Mouse (Mus musculus): ENCODE results near the gene Hsf5. TPM values are rescaled to one million over a fixed set of nuclear protein-coding genes. Genes with fewer than 3 reads are reported as not detected.

The Hsf5 gene
- total and polyA plus RNA-seq, 3 experiments, result 0.02 to 0.05 TPM; not detected in 1

DNA sequence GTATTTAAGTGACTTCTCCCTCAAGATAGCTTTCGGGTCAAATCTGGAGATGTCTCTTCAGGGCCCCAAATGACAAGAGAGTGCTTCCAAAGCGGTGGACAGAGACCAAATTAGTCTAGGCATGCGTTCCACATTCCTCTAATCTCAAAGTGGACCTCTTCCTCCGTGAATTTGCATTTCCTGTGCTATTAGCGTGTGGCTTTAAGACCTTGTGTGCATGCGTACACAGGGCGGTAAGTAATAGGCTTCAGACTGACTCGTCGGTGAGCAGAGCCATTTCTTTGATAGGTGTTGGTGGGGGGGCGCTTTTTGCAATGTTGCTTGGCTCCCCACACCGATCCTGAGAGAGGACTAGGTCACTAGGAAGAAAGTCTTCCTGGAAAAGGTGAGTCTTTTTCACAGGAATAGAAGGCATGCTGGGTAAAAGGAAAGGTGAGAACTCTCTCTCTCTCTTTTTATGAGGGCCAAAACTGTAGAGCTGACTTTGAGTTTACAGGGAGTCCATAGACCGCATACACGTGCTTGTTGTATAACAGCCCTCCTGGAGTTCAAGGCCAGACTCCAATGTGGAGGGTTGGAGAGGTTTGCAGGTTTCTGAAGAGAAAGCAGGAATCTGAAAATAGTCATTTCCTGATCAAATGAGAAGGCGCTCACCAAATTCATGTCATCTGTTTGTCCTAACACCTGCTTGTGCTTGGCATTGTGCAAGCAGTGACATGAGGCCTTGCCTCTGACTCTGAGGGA, 85.1 kb downstream of the Hsf5 start:
- H3K36me3 ChIP-seq (ENCODE audit: control insufficient read depth, insufficient read depth, low read length), result no peaks in the 10 kb centered on the region
- no peaks in the 10 kb centered on the region for H3K27me3 ChIP-seq (ENCODE audit: control insufficient read depth, insufficient read depth, low read length)
- no peak overlapping the region for H3K4me3 ChIP-seq
- H3K79me2 ChIP-seq (replicated peaks; ENCODE audit: control insufficient read depth, insufficient read depth, low read length), result no peaks in the 10 kb centered on the region
- H3K9ac ChIP-seq (ENCODE audit: low read depth, low read length), result no peak overlapping the region
- 64% methylated on average over 14 of the region's 14 CpGs for WGBS
- TF ChIP-seq CTCF (IDR thresholded peaks at IDR 0.05) (no peak), EP300 (IDR thresholded peaks at IDR 0.05; ENCODE audit: insufficient read depth, low read depth, low read length) (no peak), POLR2A (IDR thresholded peaks at IDR 0.05; ENCODE audit: insufficient read depth, low read depth, low read length) (no peak)
- intact Hi-C loops (cut with DNase I), result no loop called here
- no peaks in the 10 kb centered on the region for H3K4me1 ChIP-seq (ENCODE audit: control insufficient read depth, insufficient read depth, low read length)
- no peak overlapping the region for H3K27ac ChIP-seq
- no peak for DNase-seq

DNA sequence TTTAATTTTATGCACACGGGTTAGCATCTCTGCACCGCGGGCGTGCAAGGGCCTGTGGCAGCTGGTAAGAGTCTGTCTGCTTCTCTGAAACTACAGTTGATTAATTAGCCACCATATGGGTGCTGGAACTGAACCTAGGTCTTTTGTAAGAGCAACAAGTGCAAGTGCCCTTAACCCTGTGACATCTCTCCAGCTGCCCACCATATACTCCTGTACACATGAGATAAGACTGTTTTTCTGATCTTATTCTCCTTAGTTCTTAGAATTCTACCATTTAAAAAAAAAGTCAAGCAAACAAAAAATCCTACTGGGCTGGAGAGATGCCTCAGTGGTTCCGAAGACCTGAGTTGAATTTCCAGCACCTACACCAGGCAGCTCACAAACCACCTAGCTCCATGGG, 86.7 kb downstream of the Hsf5 start:
- Histone ChIP-seq H3K27me3 (ENCODE audit: control insufficient read depth, insufficient read depth, low read length) (no peaks in the 10 kb centered on the region), H3K79me2 (replicated peaks; ENCODE audit: control insufficient read depth, insufficient read depth, low read length) (no peaks in the 10 kb centered on the region), H3K4me1 (ENCODE audit: control insufficient read depth, insufficient read depth, low read length) (no peaks in the 10 kb centered on the region), H3K27ac (no peak overlapping the region), H3K4me3 (no peak overlapping the region), H3K36me3 (ENCODE audit: control insufficient read depth, insufficient read depth, low read length) (no peaks in the 10 kb centered on the region), H3K9ac (ENCODE audit: low read depth, low read length) (no peak overlapping the region)
- WGBS, result 91% methylated on average over 5 of the region's 5 CpGs
- TF ChIP-seq EP300 (IDR thresholded peaks at IDR 0.05; ENCODE audit: insufficient read depth, low read depth, low read length) (no peak), POLR2A (IDR thresholded peaks at IDR 0.05; ENCODE audit: insufficient read depth, low read depth, low read length) (no peak), CTCF (IDR thresholded peaks at IDR 0.05) (no peak)
- intact Hi-C loops (cut with DNase I), result no loop called here
- DNase-seq, result no peak

DNA sequence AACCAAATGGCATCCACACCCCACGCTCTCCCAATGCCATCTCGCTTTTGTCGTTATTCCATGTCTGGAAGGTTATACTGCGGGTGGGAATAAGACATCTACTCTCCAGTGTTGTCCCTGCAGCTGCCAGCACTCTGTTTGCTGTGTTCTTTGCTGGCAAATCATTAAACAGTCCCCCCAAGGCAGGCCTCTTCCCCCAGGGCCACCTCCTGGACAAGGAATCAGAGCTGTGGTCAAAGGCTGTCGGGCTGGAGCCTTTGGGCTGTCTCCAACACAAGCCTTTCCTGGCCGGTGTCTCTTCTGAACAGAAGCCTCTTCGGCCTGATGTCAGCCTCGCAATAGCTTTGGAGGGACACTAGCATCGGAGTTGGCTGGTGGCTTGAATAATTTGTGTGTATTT, 87.3 kb downstream of the Hsf5 start:
- intact Hi-C loops (cut with DNase I), result no loop called here
- DNase-seq, result no peak
- Histone ChIP-seq H3K9ac (ENCODE audit: low read depth, low read length) (no peak overlapping the region), H3K4me1 (ENCODE audit: control insufficient read depth, insufficient read depth, low read length) (no peaks in the 10 kb centered on the region), H3K27ac (no peak overlapping the region), H3K36me3 (ENCODE audit: control insufficient read depth, insufficient read depth, low read length) (no peaks in the 10 kb centered on the region), H3K79me2 (replicated peaks; ENCODE audit: control insufficient read depth, insufficient read depth, low read length) (no peaks in the 10 kb centered on the region), H3K27me3 (ENCODE audit: control insufficient read depth, insufficient read depth, low read length) (no peaks in the 10 kb centered on the region), H3K4me3 (no peak overlapping the region)
- 84% methylated on average over 9 of the region's 9 CpGs for WGBS
- TF ChIP-seq CTCF (IDR thresholded peaks at IDR 0.05) (no peak), POLR2A (IDR thresholded peaks at IDR 0.05; ENCODE audit: insufficient read depth, low read depth, low read length) (no peak), EP300 (IDR thresholded peaks at IDR 0.05; ENCODE audit: insufficient read depth, low read depth, low read length) (no peak)

DNA sequence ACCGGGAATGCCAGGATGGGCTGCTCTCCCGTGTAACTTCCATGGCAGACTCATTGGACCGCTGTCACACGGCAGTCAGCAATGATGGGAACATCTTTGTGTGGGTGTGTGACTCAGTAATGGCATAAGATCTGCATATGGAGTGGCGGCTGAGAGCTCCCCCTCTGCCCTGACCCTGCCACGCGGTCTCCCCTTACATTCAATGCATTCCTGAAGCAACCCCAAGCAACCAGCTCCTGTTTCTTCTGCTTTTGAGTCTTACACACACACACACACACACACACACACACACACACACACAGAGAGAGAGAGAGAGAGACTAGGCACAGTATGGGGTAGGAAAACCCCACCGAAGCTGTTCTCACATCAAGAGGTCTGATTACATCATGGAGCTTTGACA, 90.6 kb downstream of the Hsf5 start:
- DNase-seq, result no peak
- intact Hi-C loops (cut with DNase I), result no loop called here
- no peak for TF ChIP-seq POLR2A (IDR thresholded peaks at IDR 0.05; ENCODE audit: insufficient read depth, low read depth, low read length)
- no peak for TF ChIP-seq EP300 (IDR thresholded peaks at IDR 0.05; ENCODE audit: insufficient read depth, low read depth, low read length)
- no peak for TF ChIP-seq CTCF (IDR thresholded peaks at IDR 0.05)
- Histone ChIP-seq H3K36me3 (ENCODE audit: control insufficient read depth, insufficient read depth, low read length) (no peaks in the 10 kb centered on the region), H3K4me3 (no peak overlapping the region), H3K4me1 (ENCODE audit: control insufficient read depth, insufficient read depth, low read length) (no peaks in the 10 kb centered on the region), H3K27me3 (ENCODE audit: control insufficient read depth, insufficient read depth, low read length) (no peaks in the 10 kb centered on the region; the same call in 1 of the 2 replicates), H3K79me2 (replicated peaks; ENCODE audit: control insufficient read depth, insufficient read depth, low read length) (no peaks in the 10 kb centered on the region), H3K9ac (ENCODE audit: low read depth, low read length) (no peak overlapping the region), H3K27ac (no peak overlapping the region)
- WGBS, result 60% methylated on average over 8 of the region's 8 CpGs

DNA sequence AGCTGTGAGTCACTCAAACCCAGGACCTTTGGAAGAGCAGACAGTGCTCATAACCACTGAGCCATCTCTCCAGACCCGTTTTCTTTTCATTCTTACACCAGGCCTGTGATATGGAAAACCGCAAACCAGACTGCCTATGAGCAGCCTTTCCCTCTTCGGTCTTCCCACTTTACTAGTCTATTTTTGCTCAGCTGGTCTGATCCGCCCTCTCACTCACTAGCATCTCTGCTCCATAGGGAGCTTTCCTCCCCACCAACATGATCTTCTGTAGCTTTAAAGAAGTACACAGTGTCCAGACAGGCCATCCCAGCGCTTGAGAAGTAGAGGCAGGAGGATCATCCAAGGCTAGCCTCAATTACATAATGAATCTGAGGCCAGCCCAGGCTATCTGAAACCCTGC, 92.0 kb downstream of the Hsf5 start:
- Histone ChIP-seq H3K27me3 (ENCODE audit: control insufficient read depth, insufficient read depth, low read length) (no peaks in the 10 kb centered on the region; the same call in 1 of the 2 replicates), H3K36me3 (ENCODE audit: control insufficient read depth, insufficient read depth, low read length) (no peaks in the 10 kb centered on the region), H3K79me2 (replicated peaks; ENCODE audit: control insufficient read depth, insufficient read depth, low read length) (no peaks in the 10 kb centered on the region), H3K9ac (ENCODE audit: low read depth, low read length) (no peak overlapping the region), H3K27ac (no peak overlapping the region), H3K4me3 (no peak overlapping the region), H3K4me1 (ENCODE audit: control insufficient read depth, insufficient read depth, low read length) (no peaks in the 10 kb centered on the region)
- TF ChIP-seq EP300 (IDR thresholded peaks at IDR 0.05; ENCODE audit: insufficient read depth, low read depth, low read length), result no peak
- TF ChIP-seq POLR2A (IDR thresholded peaks at IDR 0.05; ENCODE audit: insufficient read depth, low read depth, low read length), result no peak
- TF ChIP-seq CTCF (IDR thresholded peaks at IDR 0.05), result no peak
- no peak for DNase-seq
- WGBS, result 75% methylated on average over 5 of the region's 5 CpGs
- intact Hi-C loops (cut with DNase I), result no loop called here

Other genes starting within 250 kb of the Hsf5 start
- gene Rad51c, start 212.2 kb upstream of the Hsf5 start, total RNA-seq (2021), result 1 to 10 TPM in 1 of 2 experiments, under 1 TPM in 1; 0.89 to 1.7 TPM
- gene Rad51c, start 212.2 kb upstream of the Hsf5 start, polyA plus RNA-seq (2012; rRNA removed), result 0.35 and 0.97 TPM in 2 replicates
- gene Tex14, start 212.1 kb upstream of the Hsf5 start, total RNA-seq (2021), result under 1 TPM in 1 of 2 experiments, not detected in 1; 0.23 TPM
- 0.08 and 0.35 TPM in 2 replicates for gene Tex14, start 212.1 kb upstream of the Hsf5 start, polyA plus RNA-seq (2012; rRNA removed)
- not detected for gene Gm11492, start 50.5 kb upstream of the Hsf5 start, total RNA-seq (2021)
- gene Gm11492, start 50.5 kb upstream of the Hsf5 start, polyA plus RNA-seq (2012; rRNA removed), result 0.04 TPM in 1 of 2 replicates, not detected in the other
- 10 to 100 TPM; 36.7 to 38.6 TPM for gene Sept4, start 48.3 kb upstream of the Hsf5 start, total RNA-seq (2021)
- 39.9 and 54.4 TPM in 2 replicates for gene Sept4, start 48.3 kb upstream of the Hsf5 start, polyA plus RNA-seq (2012; rRNA removed)
- 10 to 100 TPM; 24.7 to 27.8 TPM for gene Mtmr4, start 25.0 kb upstream of the Hsf5 start, total RNA-seq (2021)
- 7.9 and 19.0 TPM in 2 replicates for gene Mtmr4, start 25.0 kb upstream of the Hsf5 start, polyA plus RNA-seq (2012; rRNA removed)
- gene Rnf43, start 45.6 kb downstream of the Hsf5 start, total RNA-seq (2021), result under 1 TPM; 0.42 to 0.45 TPM
- 0.15 and 0.31 TPM in 2 replicates for gene Rnf43, start 45.6 kb downstream of the Hsf5 start, polyA plus RNA-seq (2012; rRNA removed)
- gene Supt4a, start 120.4 kb downstream of the Hsf5 start, total RNA-seq (2021), result 10 to 100 TPM; 41.4 to 44.6 TPM
- gene Supt4a, start 120.4 kb downstream of the Hsf5 start, polyA plus RNA-seq (2012; rRNA removed), result 47.5 and 80.4 TPM in 2 replicates
- gene Tspoap1, start 143.4 kb downstream of the Hsf5 start, total RNA-seq (2021), result not detected
- gene Tspoap1, start 143.4 kb downstream of the Hsf5 start, polyA plus RNA-seq (2012; rRNA removed), result 0.09 and 0.66 TPM in 2 replicates
- not detected for gene Mpo, start 176.4 kb downstream of the Hsf5 start, total RNA-seq (2021)
- 0.10 TPM in 1 of 2 replicates, not detected in the other for gene Mpo, start 176.4 kb downstream of the Hsf5 start, polyA plus RNA-seq (2012; rRNA removed)
- gene Lpo, start 211.1 kb downstream of the Hsf5 start, total RNA-seq (2021), result not detected
- gene Lpo, start 211.1 kb downstream of the Hsf5 start, polyA plus RNA-seq (2012; rRNA removed), result 0.04 TPM in 1 of 2 replicates, not detected in the other
- 1 to 10 TPM; 2.2 to 2.9 TPM for gene Mks1, start 236.1 kb downstream of the Hsf5 start, total RNA-seq (2021)
- 4.6 and 5.4 TPM in 2 replicates for gene Mks1, start 236.1 kb downstream of the Hsf5 start, polyA plus RNA-seq (2012; rRNA removed)